Mouse (Mus musculus) intestine, postnatal 0 days (tissue): ENCODE results near the gene Stk39. TPM values are rescaled to one million over a fixed set of nuclear protein-coding genes. Genes with fewer than 3 reads are reported as not detected.
A peak's percentile ranks its signal among the peaks of the same experiment; 100 is the strongest.

ENCODE experiments used
- ATAC-seq: fragments of 200-750 bp; cut with Nextera tagmentation; 2 replicates; pipeline ENCODE4 v1.8.0; 2017; ENCODE audit warnings: mild to moderate bottlenecking, moderate TSS enrichment, moderate library complexity
- H3K27ac ChIP-seq: fragments of 300-500 bp; sonication (generic); 2 replicates; pipeline ENCODE4 v1.5.1; 2014; ENCODE audit warnings: mild to moderate bottlenecking, low read depth, low read length, moderate library complexity
- H3K27me3 ChIP-seq: fragments of 300-500 bp; sonication (generic); replicated peaks from 2 replicates; pipeline ENCODE4 v1.6.1; 2014; ENCODE audit warnings: low read length, mixed read lengths; ENCODE audit not compliant: control insufficient read depth, insufficient read depth
- H3K36me3 ChIP-seq: fragments of 300-500 bp; sonication (generic); 2 replicates; pipeline ENCODE4 v1.6.1; 2014; ENCODE audit warnings: mild to moderate bottlenecking, moderate library complexity; ENCODE audit not compliant: control insufficient read depth, insufficient read depth
- H3K4me1 ChIP-seq: fragments of 300-500 bp; sonication (generic); replicated peaks from 2 replicates; pipeline ENCODE4 v1.6.1; 2014; ENCODE audit warnings: antibody characterized with exemption, low read length, mixed read lengths; ENCODE audit not compliant: control insufficient read depth, insufficient read depth
- H3K4me2 ChIP-seq: fragments of 300-500 bp; sonication (generic); replicated peaks from 2 replicates; pipeline ENCODE4 v1.6.1; 2014; ENCODE audit warnings: low read depth, mild to moderate bottlenecking, moderate library complexity
- H3K4me3 ChIP-seq: fragments of 300-500 bp; sonication (generic); 2 replicates; pipeline ENCODE4 v1.5.1; 2014; ENCODE audit warnings: low read depth, low read length
- H3K9ac ChIP-seq: fragments of 300-500 bp; sonication (generic); 2 replicates; pipeline ENCODE4 v1.6.1; 2014; ENCODE audit warnings: mild to moderate bottlenecking, low read depth, low read length
- H3K9me3 ChIP-seq: fragments of 300-500 bp; sonication (generic); 2 replicates; pipeline ENCODE4 v1.6.1; 2016; ENCODE audit warnings: mixed run types; ENCODE audit not compliant: control insufficient read depth
- CTCF ChIP-seq: sonication (generic); IDR thresholded peaks from 2 replicates; pipeline ENCODE4 v1.5.1; 2016; ENCODE audit warnings: low read depth, mild to moderate bottlenecking, control low read depth, antibody characterized with exemption, moderate library complexity
- WGBS: fragments of 180-500 bp; shearing (Covaris S2); extraction: QIAGEN DNeasy Blood & Tissue Kit; methylation state at CpG from one replicate; pipeline ENCODE4 v1.1.7; 2014; 5-methylcytosine and 5-hydroxymethylcytosine counted together
- polyA plus RNA-seq: library from polyadenylated mRNA; unstranded; fragments of >200 nt; fragmentation: Nextera tagmentation; extraction: Ambion mirVana; gene quantifications from 2 replicates; pipeline ENCODE4 v1.2.1, GENCODE M21; 2015

Stk39 gene
- polyA plus RNA-seq, 1 experiment from 2014 or later: 10.1 TPM

DNA sequence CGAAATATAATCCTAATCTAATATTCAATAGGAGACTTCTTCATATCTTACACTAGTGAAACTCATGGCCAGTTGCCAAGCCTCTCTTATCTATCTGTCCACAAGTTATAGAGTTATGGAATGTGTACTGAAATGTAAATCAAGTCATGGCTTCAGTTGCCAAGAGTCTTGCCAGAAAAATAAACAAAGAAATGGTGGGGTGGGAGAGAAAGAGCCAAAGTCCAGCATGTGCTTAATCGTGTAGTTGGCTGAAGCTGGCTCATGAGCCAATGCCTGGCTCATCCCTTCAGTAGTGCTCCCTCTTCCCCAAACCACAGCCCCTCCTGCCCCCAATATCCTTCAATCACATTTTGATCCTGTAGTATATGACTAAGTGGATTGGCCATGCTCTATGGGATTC lies 242.2 kb downstream of the Stk39 start:
- Histone ChIP-seq H3K4me2 (no peak overlapping the region), H3K4me3 (no peak overlapping the region), H3K4me1 (no peaks in the 10 kb centered on the region), H3K9me3 (no peaks in the 10 kb centered on the region), H3K27ac (no peak overlapping the region), H3K27me3 (no peaks in the 10 kb centered on the region), H3K9ac (no peak overlapping the region), H3K36me3 (no peaks in the 10 kb centered on the region)
- WGBS: 54% methylated on average over 2 of the region's 2 CpGs
- ATAC-seq: no peak
- no peak for TF ChIP-seq CTCF

GRCm38 (mm10) chr2:68229081-68229480 lies 243.0 kb downstream of the Stk39 start:
- TF ChIP-seq CTCF: no peak
- H3K9ac ChIP-seq: no peak overlapping the region
- H3K36me3 ChIP-seq: no peaks in the 10 kb centered on the region
- H3K27me3 ChIP-seq: no peaks in the 10 kb centered on the region
- no peaks in the 10 kb centered on the region for H3K4me1 ChIP-seq
- H3K4me2 ChIP-seq: no peak overlapping the region
- no peaks in the 10 kb centered on the region for H3K9me3 ChIP-seq
- ATAC-seq: no peak
- H3K27ac ChIP-seq: no peak overlapping the region
- H3K4me3 ChIP-seq: no peak overlapping the region
- WGBS: 71% methylated on average over 2 of the region's 2 CpGs

DNA sequence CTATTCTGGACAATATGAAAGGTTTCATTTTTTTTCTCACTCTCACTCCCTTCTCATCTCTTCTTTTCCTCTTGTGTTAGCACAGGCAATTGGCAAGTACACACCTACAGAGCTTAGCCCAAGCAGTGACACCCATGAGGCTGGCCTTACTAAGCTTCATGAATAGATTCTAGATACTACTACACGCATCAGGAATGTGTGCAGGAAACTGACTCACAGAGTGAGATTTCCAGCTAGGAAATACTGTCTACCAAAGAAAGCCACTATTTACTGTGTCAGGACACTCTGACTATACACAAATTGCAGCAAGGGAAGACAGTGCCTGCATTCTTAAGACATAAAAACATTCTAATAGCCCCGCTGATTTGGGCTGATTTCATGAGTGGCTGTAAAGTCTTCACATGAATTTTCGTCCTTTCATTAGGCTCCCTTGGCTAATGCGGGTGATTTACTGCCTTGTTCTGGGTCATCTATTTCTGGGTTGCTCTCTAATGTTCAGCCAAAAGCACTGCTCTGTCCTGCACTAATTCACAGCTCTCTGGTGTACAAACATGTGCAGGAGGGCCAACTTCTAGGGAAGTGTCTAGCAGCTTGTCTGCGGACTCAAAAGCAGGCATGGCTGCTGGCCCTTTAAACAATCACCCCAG lies 249.7 kb downstream of the Stk39 start:
- Histone ChIP-seq H3K4me3 (no peak overlapping the region), H3K27me3 (no peaks in the 10 kb centered on the region), H3K9ac (no peak overlapping the region), H3K4me1 (no peaks in the 10 kb centered on the region), H3K27ac (no peak overlapping the region), H3K9me3 (no peaks in the 10 kb centered on the region), H3K36me3 (no peaks in the 10 kb centered on the region; the same call in 1 of the 2 replicates), H3K4me2 (no peak overlapping the region)
- TF ChIP-seq CTCF: no peak
- no peak for ATAC-seq
- WGBS: 66% methylated on average over 5 of the region's 5 CpGs

DNA sequence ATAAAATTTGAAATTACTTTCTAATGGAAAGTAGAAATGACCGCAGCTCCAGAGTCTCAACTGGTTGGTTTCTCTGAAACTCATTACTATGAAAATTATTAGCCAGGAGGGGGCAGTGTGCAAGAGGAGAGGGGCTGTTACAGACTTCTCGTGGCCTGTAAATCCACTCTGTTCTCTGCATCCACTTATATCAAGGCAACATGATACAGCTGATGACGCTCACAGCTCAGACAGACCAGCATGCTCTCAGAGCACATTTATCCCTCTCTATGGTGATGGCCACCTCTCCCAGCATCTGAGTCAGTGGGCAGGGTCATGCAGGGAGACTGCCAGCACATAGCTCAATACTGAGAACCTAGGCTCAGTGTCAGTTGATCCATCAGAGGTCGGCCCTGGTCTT lies 250.8 kb downstream of the Stk39 start:
- WGBS: 73% methylated on average over 4 of the region's 4 CpGs
- H3K36me3 ChIP-seq: no peaks in the 10 kb centered on the region; the same call in 1 of the 2 replicates
- no peak overlapping the region for H3K27ac ChIP-seq
- H3K4me2 ChIP-seq: no peak overlapping the region
- no peaks in the 10 kb centered on the region for H3K9me3 ChIP-seq
- no peaks in the 10 kb centered on the region for H3K27me3 ChIP-seq
- no peaks in the 10 kb centered on the region for H3K4me1 ChIP-seq
- no peak for ATAC-seq
- H3K9ac ChIP-seq: no peak overlapping the region
- TF ChIP-seq CTCF: peak; percentile 50
- no peak overlapping the region for H3K4me3 ChIP-seq

- H3K9me3 ChIP-seq: no peaks in the 10 kb centered on the region
- no peak overlapping the region for H3K4me2 ChIP-seq
- TF ChIP-seq CTCF: no peak
- no peaks in the 10 kb centered on the region; the same call in 1 of the 2 replicates for H3K36me3 ChIP-seq
- no peak for ATAC-seq
- H3K27me3 ChIP-seq: no peaks in the 10 kb centered on the region
- no peak overlapping the region for H3K9ac ChIP-seq
- WGBS: 87% methylated on average over 4 of the region's 4 CpGs
- no peak overlapping the region for H3K27ac ChIP-seq
- no peaks in the 10 kb centered on the region for H3K4me1 ChIP-seq
- no peak overlapping the region for H3K4me3 ChIP-seq
Observed at GRCm38 (mm10) chr2:68219823-68220222, 252.2 kb downstream of the Stk39 start.

DNA sequence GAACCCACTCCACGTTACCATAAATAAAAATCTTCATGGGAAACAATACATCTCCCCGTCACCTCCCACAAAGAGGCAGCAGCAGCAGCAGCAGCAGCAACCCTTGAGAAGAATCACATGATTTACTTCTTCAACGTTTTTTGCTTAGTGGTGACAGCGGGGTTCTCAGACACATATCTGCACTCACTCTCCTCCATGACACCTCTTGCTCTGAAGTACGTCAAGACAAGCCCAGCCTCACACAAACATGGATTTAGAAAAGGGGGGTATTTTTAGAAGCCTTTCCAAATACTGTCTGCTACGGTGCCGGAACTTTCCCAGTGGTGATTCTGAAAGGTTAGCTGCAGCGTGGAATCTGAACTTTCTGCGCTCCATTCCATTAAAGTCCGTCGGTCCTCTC lies 256.9 kb downstream of the Stk39 start:
- WGBS: 82% methylated on average over 11 of the region's 11 CpGs
- Histone ChIP-seq H3K9me3 (no peaks in the 10 kb centered on the region), H3K4me3 (no peak overlapping the region), H3K4me1 (no peaks in the 10 kb centered on the region), H3K4me2 (no peak overlapping the region), H3K27ac (no peak overlapping the region), H3K36me3 (peaks cover under 1% of the 10 kb centered on the region; the same call in 1 of the 2 replicates), H3K27me3 (no peaks in the 10 kb centered on the region), H3K9ac (no peak overlapping the region)
- no peak for ATAC-seq
- TF ChIP-seq CTCF: no peak
